Mouse (Mus musculus) bone marrow, adult 2 months (tissue): ENCODE measurements at regions not wholly inside any gene's neighbourhood (a gene's known extent, or its start where the extent isn't known, plus 50 kb on each side); places are given as distances from the start of the nearest gene placed in this dataset.

Source experiments
- CTCF ChIP-seq: fragments of 200-500 bp; IDR thresholded peaks from 2 replicates; pipeline ENCODE4 v1.5.1; 2011; ENCODE audit warnings: low read length, control low read depth; ENCODE audit not compliant: control insufficient read depth, insufficient read depth
- POLR2A ChIP-seq: fragments of 200-500 bp; IDR thresholded peaks from 2 replicates; pipeline ENCODE4 v1.6.1; 2011; ENCODE audit warnings: low read depth, mild to moderate bottlenecking, control low read depth, low read length, borderline replicate concordance; ENCODE audit not compliant: control insufficient read depth

DNA sequence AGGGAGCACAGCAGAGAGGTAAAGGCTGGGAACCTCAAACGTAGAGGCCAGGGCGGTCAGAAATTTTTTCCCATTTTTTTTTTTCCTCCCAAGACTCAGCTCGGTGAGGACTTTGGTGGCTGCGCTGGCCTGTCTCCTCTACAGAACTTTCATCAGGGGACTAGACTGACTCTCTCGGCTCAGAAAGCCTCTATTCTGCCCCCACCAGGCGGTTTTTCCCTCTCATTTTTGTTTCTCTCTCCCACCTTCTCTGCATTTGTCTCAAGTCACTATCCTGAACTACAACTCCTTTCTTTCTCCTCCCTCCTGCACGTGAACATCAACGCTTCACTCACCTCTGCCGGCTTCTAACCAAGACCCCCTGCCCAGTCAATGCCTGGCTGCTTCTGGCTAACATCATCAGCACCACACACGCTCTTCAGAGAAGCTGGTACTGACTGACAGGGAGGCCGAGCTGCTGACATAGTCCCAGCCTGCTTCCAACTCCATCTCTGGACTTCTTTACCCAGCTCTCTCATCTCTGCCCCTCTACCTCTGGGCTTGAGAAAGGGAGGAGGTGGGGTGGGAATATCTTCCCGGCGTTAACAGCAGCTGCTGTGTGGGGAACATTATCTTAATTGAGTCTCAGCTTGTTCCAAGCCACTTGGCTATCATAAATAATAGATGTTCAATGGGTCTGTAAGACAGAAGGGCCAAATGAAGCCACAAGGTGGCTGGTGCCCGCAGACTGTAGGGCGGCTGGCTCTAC is 240.0 kb downstream of the Lrfn2 start:
- no peak for TF ChIP-seq CTCF
- no peak for TF ChIP-seq POLR2A
